Mouse (Mus musculus) embryonic fibroblast, embryonic 13.5 days (primary cell): ENCODE results near the gene Eif1b.

ENCODE experiments used
- CTCF ChIP-seq: IDR thresholded peaks from 2 replicates; pipeline ENCODE4 v1.5.1; 2011; ENCODE audit warnings: mild to moderate bottlenecking, control low read depth, low read length, moderate library complexity, borderline replicate concordance; ENCODE audit not compliant: insufficient read depth
- POLR2A ChIP-seq: IDR thresholded peaks from 2 replicates; pipeline ENCODE4 v1.6.1; 2011; ENCODE audit warnings: low read depth, mild to moderate bottlenecking, control low read depth, low read length, moderate library complexity

DNA sequence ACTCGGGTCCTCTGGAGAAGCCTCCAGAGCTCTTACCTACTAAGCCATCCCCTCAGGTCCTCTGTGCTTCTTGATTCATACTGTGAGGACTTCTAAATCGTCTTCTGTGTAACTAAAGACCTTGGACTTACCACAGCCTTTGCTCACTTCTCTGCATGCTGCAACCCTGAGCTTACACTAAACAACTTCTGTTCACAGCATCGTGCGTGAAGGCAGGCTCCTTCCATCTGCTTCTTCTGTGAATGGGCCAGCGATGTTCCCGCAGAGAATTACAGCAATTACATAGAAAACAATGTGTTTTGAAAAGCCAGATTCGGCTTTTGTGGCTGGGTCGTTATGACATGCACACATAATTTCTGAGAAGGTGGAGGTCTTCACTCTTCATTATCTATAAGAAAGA lies 8.9 kb upstream of the Eif1b start:
- TF ChIP-seq CTCF, result no peak
- no peak for TF ChIP-seq POLR2A
